Mouse (Mus musculus) thymus, adult 2 months (tissue): ENCODE measurements around the gene Sod3.

Experiments used
- CTCF ChIP-seq: fragments of 200-500 bp; IDR thresholded peaks from 2 replicates; pipeline ENCODE4 v1.5.1; 2012; ENCODE audit warnings: mild to moderate bottlenecking, control low read depth, low read length, moderate library complexity, borderline replicate concordance; ENCODE audit not compliant: control insufficient read depth, poor library complexity, insufficient read depth; ENCODE audit errors: extremely low read depth
- POLR2A ChIP-seq: fragments of 200-500 bp; IDR thresholded peaks from 2 replicates; pipeline ENCODE4 v1.6.1; 2012; ENCODE audit warnings: mild to moderate bottlenecking, low read length, control low read depth, moderate library complexity; ENCODE audit not compliant: control insufficient read depth, poor library complexity, insufficient read depth; ENCODE audit errors: extremely low read depth

DNA sequence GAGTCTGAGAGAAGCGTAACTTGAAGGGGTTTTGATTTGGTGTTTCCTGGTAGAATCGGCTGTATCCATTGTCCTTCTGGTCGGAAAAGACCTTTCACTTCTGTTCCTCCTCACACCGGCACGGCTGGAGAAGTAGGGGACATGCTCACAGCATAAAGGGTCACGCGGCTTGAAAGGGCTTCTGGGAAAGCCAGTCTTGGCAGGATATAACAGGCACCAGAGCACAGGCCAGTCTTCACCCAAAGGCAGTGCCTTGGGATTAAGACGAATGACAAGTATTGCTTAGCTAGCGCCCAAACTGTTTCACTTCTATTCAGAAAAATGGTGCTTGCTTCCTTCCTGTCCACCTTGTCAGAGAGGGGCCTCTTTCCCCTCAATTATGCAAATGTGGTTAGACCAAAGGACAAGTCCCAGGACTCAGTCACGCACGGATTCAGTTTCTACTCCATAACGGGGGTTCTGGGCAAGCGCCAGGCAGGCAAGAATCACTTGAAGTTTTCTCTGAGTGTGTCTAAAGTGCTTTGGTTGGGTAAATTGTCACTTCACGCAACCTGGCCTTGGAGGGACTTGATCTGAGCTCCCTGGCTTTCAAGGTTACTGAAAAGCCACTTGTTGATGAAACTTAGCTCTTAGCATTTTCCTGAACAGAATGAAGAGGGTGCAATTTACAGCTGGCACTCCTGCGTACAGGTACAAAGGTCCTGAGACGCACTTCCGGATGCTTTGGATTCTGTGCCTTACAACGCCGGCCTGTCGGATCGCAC, 3.1 kb upstream of the Sod3 start:
- no peak for TF ChIP-seq POLR2A
- no peak for TF ChIP-seq CTCF
